Mouse (Mus musculus): Measurements from ENCODE around the gene 2310034G01Rik. TPM values are rescaled to one million over a fixed set of nuclear protein-coding genes. Genes with fewer than 3 reads are reported as not detected.

2310034G01Rik gene
- total and polyA plus RNA-seq, 3 experiments, result 1.1 to 1.6 (median 1.4) TPM

- TF ChIP-seq TCF12 (IDR thresholded peaks at IDR 0.05; ENCODE audit: low read depth, low read length) (peak; percentile 71), RAD21 (IDR thresholded peaks at IDR 0.05; ENCODE audit: low read depth, low read length) (no peak), CTCF (conservative IDR thresholded peaks at IDR 0.05 in 1 of 2, IDR thresholded peaks at IDR 0.05 in 1 of 2; ENCODE audit: low read depth in 2 of 2, low read length in 2 of 2) (no peak), PAX5 (IDR thresholded peaks at IDR 0.05; ENCODE audit: low read length) (no peak), POLR2A (IDR thresholded peaks at IDR 0.05; ENCODE audit: low read depth, low read length) (peak; percentile 75), ZNF384 (IDR thresholded peaks at IDR 0.05; ENCODE audit: low read depth, low read length) (no peak), UBTF (IDR thresholded peaks at IDR 0.05; ENCODE audit: low read depth, low read length) (no peak), USF1 (IDR thresholded peaks at IDR 0.05; ENCODE audit: low read depth, low read length) (peak; percentile 89), TBP (conservative IDR thresholded peaks at IDR 0.05; ENCODE audit: low read depth, low read length) (0 out of 2 replicates have a peak, but pooled peaks have one; percentile 48), HCFC1 (IDR thresholded peaks at IDR 0.05; ENCODE audit: low read depth, low read length) (peak; percentile 96)
Observed at GRCm38 (mm10) chr19:46356701-46357138, 6.6 kb upstream of the 2310034G01Rik start (continued).

- H3K4me3 ChIP-seq (replicated peaks in 1 of 3; ENCODE audit: low read depth in 2 of 3, low read length in 2 of 3, poor library complexity in 1 of 3), result peak overlapping the region; percentile 53 to 84 (median 82)
Observed at GRCm38 (mm10) chr19:46349550-46349949, 552 bp downstream of the 2310034G01Rik start.

GRCm38 (mm10) chr19:46348761-46349458, 1.2 kb downstream of the 2310034G01Rik start:
- dilution Hi-C loops (cut with MboI; ENCODE audit: extremely low pct_ligation_motif_present, extremely low pct_unique_long_range_greater_than_20kb, low sequenced_read_pairs) (no loop called here), in situ Hi-C loops (cut with MboI; ENCODE audit: low pct_ligation_motif_present, low pct_unique_long_range_greater_than_20kb, low sequenced_read_pairs) (no loop called here)
- Histone ChIP-seq H3K79me2 (replicated peaks; ENCODE audit: control insufficient read depth, extremely low read depth, insufficient read depth, poor library complexity, severe bottlenecking) (no peaks in the 10 kb centered on the region), H3K9ac (ENCODE audit: insufficient read depth, low read depth) (peak overlapping the region; percentile 82), H3K36me3 (replicated peaks in 1 of 2; ENCODE audit: control insufficient read depth in 1 of 2, insufficient read depth in 1 of 2, low read length in 1 of 2) (peaks cover 0 to 2% of the 10 kb centered on the region in 2 experiments), H3K27ac (ENCODE audit: insufficient read depth, low read depth) (no peak overlapping the region), H3K4me3 (replicated peaks in 1 of 3; ENCODE audit: low read depth in 2 of 3, low read length in 2 of 3, poor library complexity in 1 of 3) (peak overlapping the region; percentile 53 to 84 (median 82)), H3K9me3 (replicated peaks; ENCODE audit: low read length) (no peaks in the 10 kb centered on the region), H3K4me2 (ENCODE audit: insufficient read depth, low read depth, poor library complexity, severe bottlenecking) (peak overlapping the region; percentile 95), H3K4me1 (ENCODE audit: control insufficient read depth in 1 of 2, insufficient read depth in 2 of 2) (peaks cover 2 to 21% of the 10 kb centered on the region in 2 experiments; a peak in 3 of 4 replicates), H3K27me3 (replicated peaks) (no peaks in the 10 kb centered on the region)
- DNase-seq (ENCODE audit: extremely low read depth), result peak; percentile 68
- peak; percentile 38 for TF ChIP-seq HCFC1 (IDR thresholded peaks at IDR 0.05; ENCODE audit: low read depth, low read length)
- no peak for TF ChIP-seq EP300 (IDR thresholded peaks at IDR 0.05; ENCODE audit: low read length)
- TF ChIP-seq TBP (conservative IDR thresholded peaks at IDR 0.05; ENCODE audit: low read depth, low read length), result 0 out of 2 replicates have a peak, but pooled peaks have one; percentile 19
- TF ChIP-seq MAX (IDR thresholded peaks at IDR 0.05; ENCODE audit: low read length), result peak; percentile 69
- no peak; the same call in 1 of the 2 replicates for TF ChIP-seq SMC3 (IDR thresholded peaks at IDR 0.05; ENCODE audit: low read depth, low read length)
- TF ChIP-seq USF2 (conservative IDR thresholded peaks at IDR 0.05; ENCODE audit: low read depth, low read length), result no peak
- no peak for TF ChIP-seq ETS1 (conservative IDR thresholded peaks at IDR 0.05; ENCODE audit: low read depth, low read length)
- peak; percentile 93 for TF ChIP-seq ZMIZ1 (IDR thresholded peaks at IDR 0.05; ENCODE audit: low read depth, low read length)
- TF ChIP-seq SIN3A (IDR thresholded peaks at IDR 0.05; ENCODE audit: low read length), result peak; percentile 66
- no peak for TF ChIP-seq RCOR1 (conservative IDR thresholded peaks at IDR 0.05; ENCODE audit: low read depth, low read length)
- no peak; the same call in 1 of the 2 replicates for TF ChIP-seq CHD2 (IDR thresholded peaks at IDR 0.05; ENCODE audit: low read length)
- no peak for TF ChIP-seq ZNF384 (IDR thresholded peaks at IDR 0.05; ENCODE audit: low read depth, low read length)
- no peak for TF ChIP-seq ZC3H11A (IDR thresholded peaks at IDR 0.05; ENCODE audit: low read depth, low read length)
- TF ChIP-seq ELF1 (IDR thresholded peaks at IDR 0.05; ENCODE audit: low read depth, low read length), result 0 out of 2 replicates have a peak, but pooled peaks have one; percentile 24
- TF ChIP-seq E2F4 (IDR thresholded peaks at IDR 0.05; ENCODE audit: insufficient replicate concordance, low read depth, low read length), result no peak
- no peak for TF ChIP-seq MAZ (IDR thresholded peaks at IDR 0.05; ENCODE audit: low read depth, low read length)
- peak; percentile 79; the same call in 1 of the 2 replicates for TF ChIP-seq POLR2AphosphoS2 (IDR thresholded peaks at IDR 0.05; ENCODE audit: low read depth, low read length)
- peak; percentile 84 for TF ChIP-seq NELFE (IDR thresholded peaks at IDR 0.05; ENCODE audit: low read depth, low read length)
- 0 out of 2 replicates have a peak, but pooled peaks have one; percentile 2 for TF ChIP-seq MYC (IDR thresholded peaks at IDR 0.05; ENCODE audit: low read depth, low read length)
- TF ChIP-seq NRF1 (IDR thresholded peaks at IDR 0.05; ENCODE audit: low read depth, low read length), result peak; percentile 84
- no peak for TF ChIP-seq GABPA (IDR thresholded peaks at IDR 0.05; ENCODE audit: insufficient replicate concordance, low read depth, low read length)
- no peak for TF ChIP-seq PAX5 (IDR thresholded peaks at IDR 0.05; ENCODE audit: low read length)

More at GRCm38 (mm10) chr19:46349550-46349949, 552 bp downstream of the 2310034G01Rik start:
- Histone ChIP-seq H3K4me1 (ENCODE audit: control insufficient read depth in 1 of 2, insufficient read depth in 2 of 2) (peaks cover 2 to 15% of the 10 kb centered on the region in 2 experiments; a peak in 3 of 4 replicates), H3K9ac (ENCODE audit: insufficient read depth, low read depth) (peak overlapping the region; percentile 82), H3K27me3 (replicated peaks) (no peaks in the 10 kb centered on the region), H3K27ac (ENCODE audit: insufficient read depth, low read depth) (no peak overlapping the region), H3K36me3 (replicated peaks in 1 of 2; ENCODE audit: control insufficient read depth in 1 of 2, insufficient read depth in 1 of 2, low read length in 1 of 2) (peaks cover 0 to 2% of the 10 kb centered on the region in 2 experiments), H3K79me2 (replicated peaks; ENCODE audit: control insufficient read depth, extremely low read depth, insufficient read depth, poor library complexity, severe bottlenecking) (no peaks in the 10 kb centered on the region), H3K4me2 (ENCODE audit: insufficient read depth, low read depth, poor library complexity, severe bottlenecking) (peak overlapping the region; percentile 95), H3K9me3 (replicated peaks; ENCODE audit: low read length) (no peaks in the 10 kb centered on the region)
- no peak for DNase-seq (ENCODE audit: extremely low read depth)
- TF ChIP-seq PAX5 (IDR thresholded peaks at IDR 0.05; ENCODE audit: low read length) (no peak), BHLHE40 (IDR thresholded peaks at IDR 0.05; ENCODE audit: low read depth, low read length) (0 out of 2 replicates have a peak, but pooled peaks have one; percentile 5), E2F4 (IDR thresholded peaks at IDR 0.05; ENCODE audit: insufficient replicate concordance, low read depth, low read length) (no peak)
- in situ Hi-C loops (cut with MboI; ENCODE audit: low pct_ligation_motif_present, low pct_unique_long_range_greater_than_20kb, low sequenced_read_pairs) (no loop called here), dilution Hi-C loops (cut with MboI; ENCODE audit: extremely low pct_ligation_motif_present, extremely low pct_unique_long_range_greater_than_20kb, low sequenced_read_pairs) (no loop called here)
